Mouse (Mus musculus) CD4-positive, CD25-positive, alpha-beta regulatory T cell, adult 4 months (primary cell): ENCODE results near the gene Sh2b2. TPM values are rescaled to one million over a fixed set of nuclear protein-coding genes. Genes with fewer than 3 reads are reported as not detected.

Experiments used
- ATAC-seq: one replicate; pipeline ENCODE4 v1.8.0; 2017
- polyA plus RNA-seq, 2 experiments: library from polyadenylated mRNA; unstranded; fragments of 100-300 nt; shearing (Covaris generic); gene quantifications; one replicate each; pipeline ENCODE4 v1.2.1; 2017

The Sh2b2 gene
- polyA plus RNA-seq, 2 experiments from 2014 or later, result 0.15 TPM; not detected in 1

- no peak for ATAC-seq
Observed at GRCm38 (mm10) chr5:136179594-136179993, 66.8 kb downstream of the Sh2b2 start.

DNA sequence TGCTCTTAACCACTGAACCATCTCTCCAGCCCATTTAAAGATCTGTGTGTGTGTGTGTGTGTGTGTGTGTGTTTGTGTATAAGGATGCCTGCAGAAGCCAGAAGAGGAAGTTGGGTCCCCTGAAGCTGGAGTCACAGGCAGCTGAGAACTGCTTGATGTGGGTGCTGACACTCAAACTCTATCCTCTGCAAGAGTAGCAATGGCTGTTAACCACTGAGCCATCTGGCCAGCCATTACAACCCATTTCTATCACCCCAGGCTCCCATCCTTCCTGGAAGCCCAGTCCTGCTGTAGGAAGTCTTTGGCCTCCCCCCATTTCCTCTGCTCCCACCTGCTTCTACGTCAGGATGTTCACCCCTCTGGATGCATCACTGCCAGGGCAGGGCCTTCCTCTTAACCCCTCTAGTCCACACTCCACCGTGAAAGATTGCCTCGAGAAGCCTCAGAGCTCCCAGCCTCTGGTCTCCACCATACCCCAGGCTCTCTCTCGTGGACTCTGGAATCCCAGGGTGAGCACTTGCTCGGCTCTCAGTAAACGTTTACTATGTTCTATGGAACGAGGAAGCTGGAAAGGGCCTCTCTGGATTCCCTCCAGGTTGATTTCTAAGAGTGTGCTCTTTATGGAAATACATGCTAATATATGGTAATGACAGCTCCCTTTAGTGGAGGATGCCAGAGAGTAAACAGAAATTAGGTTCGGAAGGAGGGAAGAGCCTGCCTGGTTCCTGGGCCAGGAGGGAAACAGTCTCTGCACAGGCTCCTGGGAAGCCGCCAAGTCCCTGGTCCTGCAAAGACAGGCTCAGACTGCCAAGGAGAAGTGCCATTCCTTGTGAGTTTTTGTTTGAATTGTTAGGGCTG, 72.5 kb downstream of the Sh2b2 start:
- ATAC-seq, result no peak

- no peak for ATAC-seq
Observed at GRCm38 (mm10) chr5:136172939-136173338, 73.4 kb downstream of the Sh2b2 start.

DNA sequence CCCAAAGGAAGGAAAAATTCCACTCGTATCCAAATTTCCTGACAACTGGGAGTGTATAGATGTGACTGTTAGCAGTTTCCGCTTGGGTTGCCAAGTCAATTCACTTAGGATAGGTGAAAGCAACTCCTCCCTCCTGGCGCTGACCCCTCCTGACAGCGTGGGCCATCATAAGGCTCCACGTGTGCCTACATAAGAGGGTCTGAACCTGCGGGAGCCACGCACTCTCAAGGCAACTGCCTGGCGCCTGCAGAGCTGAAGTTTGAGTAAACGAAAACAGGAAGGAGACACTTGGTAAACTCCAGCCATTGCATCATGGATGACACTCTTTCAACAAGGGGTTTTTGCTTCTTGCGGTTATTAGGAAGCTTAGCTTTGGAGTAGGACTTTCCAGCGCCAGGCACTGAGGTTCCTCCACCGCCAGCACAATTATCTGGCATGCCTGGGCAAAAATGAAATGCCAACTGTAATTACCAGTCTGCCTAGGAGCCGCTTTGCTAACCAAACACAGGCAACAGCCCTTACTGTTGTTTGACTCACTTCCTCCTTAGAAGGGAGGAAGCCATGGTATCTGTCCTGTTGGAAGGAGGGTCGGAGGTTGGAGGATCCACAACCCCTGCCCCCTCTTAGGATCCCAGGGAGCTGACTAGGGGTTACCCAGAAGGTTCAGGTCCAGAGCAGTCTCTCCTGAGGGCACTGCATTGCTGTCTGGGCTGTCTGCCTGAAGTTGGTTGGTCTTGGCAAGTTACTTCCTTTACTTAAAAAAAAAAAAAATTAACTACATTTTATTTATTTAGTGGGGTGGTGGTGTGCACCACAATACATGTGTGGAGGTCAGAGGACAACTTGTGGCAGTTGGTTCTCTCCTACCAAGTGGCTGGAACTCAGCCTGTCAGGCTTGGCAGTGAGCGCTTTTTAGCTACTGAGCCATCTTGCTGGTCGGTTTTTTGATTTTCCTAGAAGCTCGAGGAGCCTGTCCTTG, 74.7 kb downstream of the Sh2b2 start:
- peak; percentile 52 for ATAC-seq

GRCm38 (mm10) chr5:136170512-136171362, 75.6 kb downstream of the Sh2b2 start, which contains the start of gene Orai2:
Orai2 (minus strand) TSS chr5:136170713.
- ATAC-seq, result peak; percentile 66

- ATAC-seq, result peak; percentile 35
Observed at GRCm38 (mm10) chr5:136169626-136170511, 76.5 kb downstream of the Sh2b2 start.

Other genes starting within 250 kb of the Sh2b2 start
- gene Upk3b, start 208.1 kb downstream of the Sh2b2 start, polyA plus RNA-seq, result not detected
- gene Upk3bl, start 192.1 kb downstream of the Sh2b2 start, polyA plus RNA-seq, result not detected
- gene Rasa4, start 162.6 kb downstream of the Sh2b2 start, polyA plus RNA-seq, result 1 to 10 TPM; 1.7 to 2.8 TPM
- 100 to 1,000 TPM; 119 to 120 TPM for gene Polr2j, start 129.9 kb downstream of the Sh2b2 start, polyA plus RNA-seq
- 10 to 100 TPM; 26.1 to 58.9 TPM for gene Lrwd1, start 110.5 kb downstream of the Sh2b2 start, polyA plus RNA-seq
- 10 to 100 TPM; 54.7 to 96.4 TPM for gene Alkbh4, start 110.4 kb downstream of the Sh2b2 start, polyA plus RNA-seq
- 10 to 100 TPM; 42.9 to 80.7 TPM for gene Orai2, start 75.8 kb downstream of the Sh2b2 start, polyA plus RNA-seq
- 10 to 100 TPM; 31.0 to 49.0 TPM for gene Prkrip1, start 47.6 kb downstream of the Sh2b2 start, polyA plus RNA-seq